Mouse (Mus musculus): ENCODE measurements around the gene Krt33a.

GRCm38 (mm10) chr11:100004846-100005245 lies 11.2 kb downstream of the Krt33a start:
- TF ChIP-seq CTCF (IDR thresholded peaks at IDR 0.05; ENCODE audit: low read depth, low read length) (peak; percentile 32; the same call in 1 of the 2 replicates), GATA1 (IDR thresholded peaks at IDR 0.05; ENCODE audit: borderline replicate concordance, low read length) (no peak), TAL1 (conservative IDR thresholded peaks at IDR 0.05; ENCODE audit: low read depth, low read length) (no peak)
